Mouse (Mus musculus): ENCODE measurements at regions not wholly inside any gene's neighbourhood (a gene's known extent, or its start where the extent isn't known, plus 50 kb on each side); places are given as distances from the start of the nearest gene placed in this dataset.

- TF ChIP-seq CTCF (IDR thresholded peaks at IDR 0.05) = no peak
These were observed 109.0 kb upstream of the Ccn2 start for GRCm38 (mm10) chr10:24486224-24486623.

GRCm38 (mm10) chr10:24487915-24488314 is 107.3 kb upstream of the Ccn2 start:
- DNase-seq = no peak
- no peak for TF ChIP-seq CTCF (IDR thresholded peaks at IDR 0.05)
- Histone ChIP-seq H3K27ac (no peak overlapping the region), H3K4me3 (no peak overlapping the region)
- intact Hi-C loops (cut with DNase I) = no loop called here

More at GRCm38 (mm10) chr10:24486224-24486623, 109.0 kb upstream of the Ccn2 start:
- intact Hi-C loops (cut with DNase I) = no loop called here
- no peak overlapping the region for H3K4me3 ChIP-seq
- peak overlapping the region; percentile 59; the same call in 1 of the 2 replicates for H3K27ac ChIP-seq
- no peak for DNase-seq

GRCm38 (mm10) chr10:24490432-24490831 is 104.8 kb upstream of the Ccn2 start:
- no peak overlapping the region for H3K4me3 ChIP-seq
- intact Hi-C loops (cut with DNase I) = no loop called here
- DNase-seq = no peak
- no peak overlapping the region for H3K27ac ChIP-seq
- no peak for TF ChIP-seq CTCF (IDR thresholded peaks at IDR 0.05)

- H3K27ac ChIP-seq = no peak overlapping the region
These were observed 103.4 kb upstream of the Ccn2 start for GRCm38 (mm10) chr10:24491848-24492247.

GRCm38 (mm10) chr10:24493392-24493791 is 101.8 kb upstream of the Ccn2 start:
- no peak overlapping the region for H3K4me3 ChIP-seq
- H3K27ac ChIP-seq = peak overlapping the region; percentile 70
- TF ChIP-seq CTCF (IDR thresholded peaks at IDR 0.05) = no peak
- intact Hi-C loops (cut with DNase I) = no loop called here
- DNase-seq = peak; percentile 24

More at GRCm38 (mm10) chr10:24491848-24492247, 103.4 kb upstream of the Ccn2 start:
- no peak for TF ChIP-seq CTCF (IDR thresholded peaks at IDR 0.05)
- no peak for DNase-seq
- intact Hi-C loops (cut with DNase I) = no loop called here
- H3K4me3 ChIP-seq = no peak overlapping the region

GRCm38 (mm10) chr10:24493936-24494335 is 101.3 kb upstream of the Ccn2 start:
- no peak overlapping the region for H3K4me3 ChIP-seq
- H3K27ac ChIP-seq = peak overlapping the region; percentile 70
- peak; percentile 39 for DNase-seq
- TF ChIP-seq CTCF (IDR thresholded peaks at IDR 0.05) = no peak
- intact Hi-C loops (cut with DNase I) = no loop called here

GRCm38 (mm10) chr10:24519795-24520512 is 75.3 kb upstream of the Ccn2 start:
- DNase-seq = no peak
- intact Hi-C loops (cut with DNase I) = no loop called here
- TF ChIP-seq CTCF (IDR thresholded peaks at IDR 0.05) = no peak
- no peak overlapping the region for H3K4me3 ChIP-seq
- H3K27ac ChIP-seq = no peak overlapping the region

- H3K4me3 ChIP-seq = no peak overlapping the region
- no peak for TF ChIP-seq CTCF (IDR thresholded peaks at IDR 0.05)
- DNase-seq = no peak
- intact Hi-C loops (cut with DNase I) = no loop called here
- H3K27ac ChIP-seq = no peak overlapping the region
These were observed 74.7 kb upstream of the Ccn2 start for GRCm38 (mm10) chr10:24520515-24520914.

DNA sequence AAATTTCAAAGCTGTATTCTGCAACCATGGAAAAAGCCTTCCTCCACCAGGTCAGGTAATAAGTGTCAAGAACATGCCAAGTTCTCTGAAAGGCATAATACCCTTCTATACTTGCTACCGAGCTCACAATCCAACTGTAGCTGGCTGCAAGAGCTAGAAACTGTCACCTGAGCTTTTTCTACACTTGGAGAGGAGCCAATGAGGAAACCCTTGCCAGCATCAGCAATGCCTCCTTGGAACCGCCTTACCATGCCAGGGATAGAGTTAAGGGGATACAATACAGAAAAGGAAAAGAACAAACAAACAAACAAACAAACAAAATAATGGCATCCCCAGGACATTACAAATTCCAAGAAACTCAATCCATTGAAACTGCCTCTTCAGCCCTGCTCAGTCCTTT is 62.5 kb upstream of the Ccn2 start:
- DNase-seq = no peak
- Histone ChIP-seq H3K27ac (no peak overlapping the region), H3K4me3 (no peak overlapping the region)
- no peak for TF ChIP-seq CTCF (IDR thresholded peaks at IDR 0.05)
- intact Hi-C loops (cut with DNase I) = no loop called here

DNA sequence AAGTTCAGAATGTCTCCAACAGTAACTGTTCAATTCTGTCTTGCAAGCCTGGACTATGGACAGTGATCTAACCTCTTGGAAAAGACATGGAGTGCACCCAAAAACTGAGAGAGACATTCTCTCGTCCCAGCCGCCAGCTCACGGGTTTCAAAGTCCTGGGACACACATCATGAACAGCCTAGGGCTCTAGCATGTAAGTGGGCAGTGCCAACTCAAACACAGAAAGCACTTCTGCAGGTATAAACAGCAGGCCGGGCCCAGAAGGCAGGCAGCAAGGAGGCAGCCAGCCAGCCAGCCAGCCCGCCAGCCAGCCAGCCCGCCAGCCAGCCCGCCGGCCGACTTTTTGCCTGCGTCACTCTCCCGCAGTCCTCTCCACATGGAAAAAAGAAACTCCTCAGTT is 60.3 kb upstream of the Ccn2 start:
- Histone ChIP-seq H3K27ac (0 out of 2 replicates have a peak overlapping the region, but pooled peaks have one; percentile 35), H3K4me3 (no peak overlapping the region)
- intact Hi-C loops (cut with DNase I) = no loop called here
- no peak for TF ChIP-seq CTCF (IDR thresholded peaks at IDR 0.05)
- peak; percentile 28 for DNase-seq

GRCm38 (mm10) chr10:24535461-24535860 is 59.8 kb upstream of the Ccn2 start:
- intact Hi-C loops (cut with DNase I) = no loop called here
- no peak for DNase-seq
- Histone ChIP-seq H3K27ac (0 out of 2 replicates have a peak overlapping the region, but pooled peaks have one; percentile 35), H3K4me3 (no peak overlapping the region)
- no peak for TF ChIP-seq CTCF (IDR thresholded peaks at IDR 0.05)

DNA sequence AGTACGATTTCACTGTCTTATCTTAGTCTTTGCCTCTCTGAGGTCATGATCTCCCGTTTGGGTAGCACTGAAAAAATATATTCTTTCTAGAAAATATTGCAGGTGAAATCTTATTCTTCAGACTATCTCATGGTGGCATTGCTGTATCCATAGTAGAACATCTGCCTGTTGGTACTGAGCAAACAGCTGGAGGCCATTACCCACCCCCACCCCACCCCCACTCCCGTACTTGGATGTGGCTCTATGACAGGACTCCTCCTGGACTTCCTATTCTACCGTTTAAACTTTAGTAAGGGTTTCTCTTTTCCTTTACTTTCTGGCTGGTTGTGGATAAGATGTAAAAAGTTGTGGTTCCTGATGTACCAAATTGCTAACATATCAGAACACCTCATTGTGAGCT is 53.3 kb upstream of the Ccn2 start:
- DNase-seq = no peak
- Histone ChIP-seq H3K4me3 (no peak overlapping the region), H3K27ac (no peak overlapping the region)
- intact Hi-C loops (cut with DNase I) = no loop called here
- no peak for TF ChIP-seq CTCF (IDR thresholded peaks at IDR 0.05)

Measured in gastrocnemius, adult 2 months (tissue).